Mouse (Mus musculus) cerebellum, adult 11 months (tissue): ENCODE measurements around the gene Akt1s1.
"Not testable (repeated sequence)": the region's sequence is repeated elsewhere in the genome, so short reads cannot be mapped to it uniquely, and the experiment has no call there.

Experiments
- DNase-seq: peaks from one replicate; pipeline ENCODE4 v3.0.0; 2022

Akt1s1 gene

DNA sequence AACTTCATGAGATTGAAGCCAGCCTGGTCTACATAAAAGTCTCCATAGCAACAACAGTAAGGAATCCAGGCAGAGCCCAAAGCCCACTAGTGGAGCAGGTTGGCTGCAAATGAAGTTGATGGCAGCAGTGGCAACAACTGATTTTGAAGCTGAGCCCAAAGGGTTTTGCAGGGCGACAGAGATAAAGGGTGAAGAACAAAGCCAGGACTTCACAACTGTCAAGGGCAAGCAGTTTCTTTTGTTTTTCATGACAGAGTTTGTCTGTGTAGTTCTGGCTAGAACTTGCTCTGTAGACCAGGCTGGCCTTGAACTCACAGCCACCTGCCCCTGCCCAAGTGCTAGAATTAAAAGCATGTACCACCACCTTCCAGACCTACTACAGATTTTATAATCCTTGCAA, 22.4 kb downstream of the Akt1s1 start:
- DNase-seq: no peak

DNA sequence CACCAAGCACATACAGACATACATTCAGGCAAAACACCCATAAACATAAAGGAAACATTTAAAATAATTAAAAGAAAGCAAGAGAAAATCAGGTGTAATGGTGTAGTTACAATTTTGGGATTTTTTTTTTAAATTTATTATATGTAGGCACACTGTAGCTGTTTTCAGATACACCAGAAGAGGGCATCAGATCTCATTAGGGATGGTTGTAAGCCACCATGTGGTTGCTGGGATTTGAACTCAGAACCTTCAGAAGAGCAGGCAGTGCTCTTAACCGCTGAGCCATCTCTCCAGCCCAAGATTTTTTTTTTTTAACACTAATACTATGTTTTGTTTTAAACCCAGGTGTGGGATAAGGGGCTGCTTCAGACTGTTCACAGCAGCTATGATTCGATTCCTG, 23.0 kb downstream of the Akt1s1 start:
- not testable (repeated sequence) for DNase-seq

DNA sequence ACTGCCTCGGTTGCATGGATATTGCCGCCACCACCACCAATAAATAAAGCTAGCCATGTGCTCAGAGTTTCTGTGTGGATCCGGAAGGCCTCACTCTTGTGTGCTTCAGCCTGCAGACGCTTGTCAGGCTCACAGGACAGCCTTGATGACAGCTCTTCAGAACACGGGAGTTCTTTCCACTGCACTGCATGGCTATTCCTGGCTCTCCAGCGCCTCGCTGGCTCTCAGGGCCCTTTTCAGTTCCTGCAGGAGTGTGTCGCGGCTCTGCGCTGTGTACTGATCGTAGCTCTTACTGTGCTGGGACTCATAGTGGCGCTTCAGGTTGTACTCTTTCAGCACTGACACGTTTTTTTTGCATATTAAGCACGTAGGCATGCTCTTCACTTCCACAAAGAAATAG, 29.0 kb downstream of the Akt1s1 start:
- no peak for DNase-seq

DNA sequence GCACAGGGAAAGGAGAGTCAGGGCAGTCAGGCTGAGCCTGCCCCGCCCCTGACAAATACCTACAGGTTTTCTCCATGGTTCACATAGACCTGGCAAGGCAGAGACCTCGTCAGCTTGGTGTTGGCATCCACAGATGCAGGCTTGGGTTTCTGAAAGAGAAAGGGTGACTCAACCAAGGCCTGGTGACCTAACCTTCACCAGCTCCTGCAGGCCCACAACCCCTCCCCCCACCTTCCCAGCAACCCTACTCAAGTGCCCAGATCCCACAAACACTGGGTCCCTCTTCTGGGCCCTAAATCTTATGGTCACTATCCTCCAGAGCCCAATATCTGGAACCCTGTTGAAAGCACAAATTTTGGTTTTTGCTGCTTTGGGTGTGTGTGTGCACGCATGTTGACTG, 34.2 kb downstream of the Akt1s1 start:
- DNase-seq: no peak

DNA sequence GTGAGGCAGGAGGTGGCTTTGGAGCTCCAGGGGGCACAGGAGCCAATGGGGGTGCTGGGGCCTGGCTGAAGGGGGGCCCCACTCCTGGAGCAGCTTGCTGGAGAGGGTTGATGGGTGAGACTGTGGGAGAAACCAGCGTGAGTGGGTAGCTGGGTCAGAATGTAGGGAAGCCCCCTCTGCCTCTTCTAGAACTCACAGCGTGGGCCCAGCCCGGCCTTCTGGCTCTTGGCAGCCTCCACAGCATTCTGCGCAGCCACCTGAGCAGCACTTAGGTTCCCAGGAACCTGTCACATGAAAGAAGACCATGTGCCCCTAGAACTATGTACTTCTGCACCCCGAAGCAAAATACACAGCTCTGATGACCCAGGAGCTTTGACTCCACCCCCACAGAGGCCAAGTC, 35.8 kb downstream of the Akt1s1 start:
- no peak for DNase-seq

DNA sequence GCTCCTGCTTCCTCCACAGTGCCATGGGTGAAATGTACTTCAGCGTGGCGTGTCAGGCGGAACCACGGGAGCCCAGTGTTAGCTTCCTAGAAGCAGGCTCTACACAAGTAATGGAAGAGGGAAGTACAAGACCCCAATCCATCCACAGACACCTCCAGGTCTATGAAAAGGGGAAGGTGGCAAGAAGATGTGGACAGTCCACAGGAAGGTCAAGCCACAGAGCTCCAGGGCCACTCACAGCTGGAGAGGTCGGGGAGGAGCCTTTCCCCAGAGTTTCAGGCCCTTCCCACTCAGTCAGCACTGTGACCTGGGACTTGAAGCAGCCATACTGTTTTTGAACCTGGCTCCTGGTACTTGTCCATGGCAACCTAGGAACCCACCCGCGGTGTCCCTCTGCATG, 38.2 kb downstream of the Akt1s1 start:
- DNase-seq: no peak

DNA sequence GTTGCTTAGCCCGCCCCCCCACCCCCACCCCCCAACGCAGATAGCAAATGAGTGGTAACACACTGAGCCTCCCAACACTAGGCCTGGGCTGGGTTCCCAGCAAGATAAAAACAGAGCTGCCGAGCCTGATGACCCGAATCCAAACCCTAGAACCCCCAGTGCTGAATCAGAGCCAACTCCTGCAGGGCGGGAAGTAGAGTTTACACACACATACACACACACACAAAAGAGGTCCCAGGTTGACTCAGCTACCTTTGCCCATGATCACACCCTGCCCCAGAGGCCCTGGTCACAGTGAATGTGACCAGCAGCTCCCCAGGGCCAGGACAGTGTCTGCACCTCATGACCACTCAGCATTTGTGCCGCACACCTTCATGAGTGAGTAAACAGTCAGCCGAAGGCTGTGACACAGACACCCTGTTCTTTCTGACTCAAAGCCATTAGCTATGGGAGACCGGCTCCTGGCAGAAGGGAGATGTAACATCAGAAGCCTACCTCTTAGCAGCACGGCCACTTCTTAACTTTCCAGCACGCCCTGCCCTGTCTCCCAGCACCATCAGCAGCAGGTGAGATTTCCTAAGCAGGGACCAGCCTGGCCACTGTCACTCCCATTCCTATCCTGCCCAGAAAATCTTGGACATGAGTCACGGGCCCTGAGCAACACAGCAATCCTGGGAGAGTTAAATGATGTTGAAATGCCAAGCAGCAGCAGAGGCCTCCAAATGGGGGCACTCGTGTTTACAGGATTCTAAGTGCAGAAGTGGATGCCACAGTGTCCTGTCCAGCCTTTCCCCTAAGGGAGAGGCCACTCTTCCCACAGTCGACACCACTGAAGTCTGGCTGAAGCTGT, 39.7 kb downstream of the Akt1s1 start:
- DNase-seq: no peak

DNA sequence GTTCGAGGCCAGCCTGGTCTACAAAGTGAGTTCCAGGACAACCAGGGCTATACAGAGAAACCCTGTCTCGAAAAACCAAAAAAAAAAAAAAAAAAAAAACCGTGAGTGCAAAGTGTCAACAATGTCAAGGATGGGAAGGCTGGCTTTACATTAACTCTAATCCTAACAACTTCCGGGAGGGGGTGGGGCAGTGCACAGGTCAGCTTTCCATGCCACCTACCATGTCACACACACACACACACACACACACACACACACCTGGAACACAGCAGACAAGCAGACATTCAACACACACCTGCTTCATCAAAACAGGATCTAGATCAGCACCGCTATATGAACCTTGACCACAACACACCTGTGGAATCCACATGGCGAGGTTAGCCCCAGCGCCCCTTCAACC, 41.4 kb downstream of the Akt1s1 start:
- no peak for DNase-seq

DNA sequence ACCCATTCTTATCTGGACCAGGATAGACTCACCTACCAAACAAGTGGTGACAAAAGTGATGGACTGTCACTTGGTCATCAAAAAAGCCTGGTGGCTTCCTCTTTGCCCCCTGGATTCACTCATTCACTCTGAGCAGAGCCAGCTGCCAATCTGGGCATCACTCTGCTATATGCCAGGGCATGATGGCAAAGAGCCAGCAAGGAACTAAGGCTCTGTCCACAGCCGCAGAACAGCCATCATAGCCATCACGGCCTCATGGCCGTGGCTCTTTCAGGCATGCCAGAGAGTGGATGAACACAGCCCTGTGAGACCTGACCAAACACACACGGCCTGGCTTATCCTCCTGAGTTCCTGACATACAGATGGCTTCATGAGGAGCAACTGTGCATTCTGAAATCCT, 41.9 kb downstream of the Akt1s1 start:
- no peak for DNase-seq

DNA sequence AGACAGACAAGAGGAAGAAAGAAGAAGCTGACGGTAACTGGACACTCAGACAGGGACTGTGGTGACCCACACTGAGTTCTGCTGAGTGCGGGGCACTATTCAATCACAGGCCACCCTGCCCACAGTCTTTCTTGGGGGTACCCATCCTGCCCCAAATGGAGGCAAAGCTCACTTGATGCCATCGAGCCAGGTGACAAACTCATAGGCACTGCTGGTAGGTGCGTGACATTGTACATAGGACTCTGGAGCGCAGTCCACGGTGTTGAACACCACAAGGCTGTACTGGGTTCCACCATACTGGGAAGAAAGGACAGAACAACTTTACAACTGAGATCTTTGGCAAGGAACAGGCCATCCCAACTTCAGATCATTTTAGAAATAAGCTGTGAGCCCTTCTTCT, 42.8 kb downstream of the Akt1s1 start:
- peak; percentile 27 for DNase-seq

DNA sequence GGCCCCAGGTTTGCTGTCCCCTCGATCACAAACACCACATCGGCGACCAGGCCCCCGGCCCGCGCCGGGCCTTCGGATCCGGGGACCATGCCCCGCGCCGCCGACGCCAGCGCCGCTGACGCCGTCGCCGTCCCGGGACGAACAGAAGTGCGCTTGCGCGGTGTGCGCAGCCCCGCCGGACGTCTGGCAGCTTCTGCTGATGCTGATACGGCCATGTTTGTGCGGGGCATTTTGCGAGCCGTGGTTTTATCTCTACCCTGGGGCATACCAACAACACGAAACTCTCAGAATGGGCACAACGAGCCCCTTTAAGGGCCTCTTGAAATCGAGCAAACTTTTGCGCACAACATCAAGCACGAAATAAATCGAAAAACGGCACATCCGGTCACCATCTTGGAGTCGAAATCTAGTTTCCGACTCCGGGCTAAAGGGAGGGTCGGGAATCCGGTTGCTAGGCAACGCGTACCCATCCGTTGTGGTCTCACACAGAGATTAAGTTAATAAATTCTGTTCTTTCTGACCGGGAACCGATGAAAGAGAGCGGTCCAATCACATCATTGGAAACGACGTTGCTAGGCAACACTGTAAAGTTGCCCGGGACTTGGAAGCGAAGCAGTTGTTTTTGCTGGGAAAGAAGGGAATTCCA, 43.6 kb downstream of the Akt1s1 start, which contains the start of gene Med25:
TSS of gene Med25 (minus strand) at position 437 of the 646 bp plus-strand sequence.
- peak; percentile 90 for DNase-seq

DNA sequence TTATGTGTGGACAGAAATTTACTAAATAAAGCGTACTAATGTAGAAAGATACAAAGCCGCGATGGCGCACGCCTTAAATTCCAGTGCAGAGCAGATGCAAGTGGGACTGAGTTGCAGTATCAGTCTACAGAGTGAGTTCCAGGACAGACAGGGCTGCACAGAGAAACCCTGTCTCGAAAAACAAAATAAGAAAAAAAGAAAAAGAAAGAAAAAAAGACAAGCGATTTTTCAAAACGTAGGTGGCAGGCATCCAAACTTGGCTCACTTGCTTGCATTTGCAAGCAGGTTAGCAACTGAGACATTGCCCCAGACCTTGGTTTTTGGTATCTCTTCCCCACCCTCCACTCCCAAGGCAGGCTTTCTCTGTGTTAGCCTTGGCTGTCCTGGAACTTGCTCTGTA, 44.4 kb downstream of the Akt1s1 start:
- no peak for DNase-seq

DNA sequence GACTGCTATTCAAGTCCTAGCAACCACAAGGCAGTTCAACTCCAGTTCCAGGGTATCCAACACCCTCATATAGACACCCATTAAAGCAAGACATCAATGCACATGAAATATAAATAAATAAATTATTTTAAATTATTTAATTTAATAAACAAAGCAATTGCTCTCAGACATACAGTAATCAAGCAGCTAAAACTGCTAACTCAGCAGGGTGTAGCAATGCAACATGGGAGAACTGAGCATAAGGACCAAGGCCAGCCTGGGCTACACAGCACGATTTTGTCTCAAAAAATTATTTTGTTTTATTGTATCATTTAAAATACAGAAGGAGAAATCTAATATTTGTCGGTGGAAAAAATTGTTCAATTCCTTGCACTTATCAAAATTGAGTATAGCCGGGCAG, 45.4 kb downstream of the Akt1s1 start:
- no peak for DNase-seq

DNA sequence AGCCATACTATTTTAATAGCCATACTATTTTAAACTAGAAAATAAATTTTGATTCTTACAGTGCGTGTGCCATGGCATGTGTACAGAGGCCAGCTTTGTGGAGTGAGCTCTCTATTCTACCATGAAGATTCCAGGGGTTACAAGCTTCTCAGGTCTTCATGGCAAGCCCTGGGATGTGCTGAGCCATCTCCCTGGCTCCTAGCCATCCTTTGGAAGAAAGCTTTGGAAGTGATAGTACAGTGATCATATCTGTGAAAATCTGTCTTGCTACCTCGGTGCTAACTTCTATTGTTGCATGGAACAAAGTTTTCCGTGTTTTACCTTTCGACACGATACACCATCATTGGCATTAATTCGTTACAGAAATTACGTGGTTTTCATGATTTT, 46.4 kb downstream of the Akt1s1 start:
- DNase-seq: no peak

DNA sequence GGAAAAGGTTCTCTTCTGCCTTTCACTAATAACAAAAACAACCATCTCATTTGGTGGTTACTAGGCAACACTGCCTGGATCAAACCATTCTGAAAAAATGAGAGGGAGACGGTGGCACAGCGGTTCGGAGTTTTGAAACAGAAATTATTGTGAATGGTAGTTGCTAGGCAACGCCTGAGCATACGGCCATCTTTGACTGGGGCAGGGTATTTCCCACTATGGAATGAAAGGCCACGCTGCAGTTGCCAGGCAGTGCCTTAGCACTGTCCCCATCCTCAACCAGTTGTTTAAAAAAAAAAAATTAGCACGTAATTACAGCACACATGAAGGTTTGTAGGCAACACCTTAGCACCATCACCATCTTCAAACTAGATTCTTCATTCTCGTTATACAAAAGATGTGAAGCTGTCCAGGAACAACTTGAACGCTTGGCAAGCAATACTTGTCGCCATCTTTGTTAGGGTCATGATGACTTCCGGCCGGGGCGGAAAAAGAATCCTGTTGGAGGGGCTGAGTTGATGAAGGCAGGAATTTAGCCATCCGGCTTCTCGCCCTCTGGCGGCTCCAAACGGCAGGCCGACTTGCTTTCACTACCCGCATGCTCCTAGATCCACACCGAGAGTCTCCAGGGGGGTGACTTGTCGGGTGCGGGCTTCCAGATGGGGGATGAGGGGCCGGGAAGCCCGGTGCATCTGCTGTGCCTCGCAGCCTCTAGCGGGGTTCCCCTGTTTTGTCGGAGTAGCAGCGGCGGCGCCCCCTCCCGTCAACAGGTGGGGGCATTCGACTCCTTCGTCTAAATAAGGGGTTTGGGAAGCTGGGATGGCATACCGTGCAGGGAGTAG, 47.0 kb downstream of the Akt1s1 start, which contains the start of gene Fuz:
TSS of gene Fuz (plus strand) at position 487 of the 842 bp plus-strand sequence.
- DNase-seq: peak; percentile 88

DNA sequence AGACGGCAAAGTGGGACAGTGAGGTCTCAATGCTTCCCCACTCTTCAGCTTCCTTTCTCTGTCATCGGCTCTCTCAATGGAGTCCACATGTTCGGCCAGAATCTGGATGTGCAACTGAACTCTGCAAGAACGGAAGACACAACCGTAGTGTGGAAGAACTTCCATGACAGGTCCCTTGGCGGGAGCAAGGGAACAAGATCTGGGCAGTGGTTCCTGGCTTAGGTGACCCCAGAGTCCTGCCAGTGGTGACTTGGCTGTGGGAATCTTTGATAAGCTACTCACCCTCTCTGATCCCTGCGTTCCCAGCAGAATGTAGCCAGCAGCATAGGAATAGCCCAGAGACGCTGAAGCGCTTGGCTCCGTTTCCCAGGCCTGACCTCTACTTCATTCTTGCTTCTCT, 47.7 kb downstream of the Akt1s1 start:
- DNase-seq: no peak

DNA sequence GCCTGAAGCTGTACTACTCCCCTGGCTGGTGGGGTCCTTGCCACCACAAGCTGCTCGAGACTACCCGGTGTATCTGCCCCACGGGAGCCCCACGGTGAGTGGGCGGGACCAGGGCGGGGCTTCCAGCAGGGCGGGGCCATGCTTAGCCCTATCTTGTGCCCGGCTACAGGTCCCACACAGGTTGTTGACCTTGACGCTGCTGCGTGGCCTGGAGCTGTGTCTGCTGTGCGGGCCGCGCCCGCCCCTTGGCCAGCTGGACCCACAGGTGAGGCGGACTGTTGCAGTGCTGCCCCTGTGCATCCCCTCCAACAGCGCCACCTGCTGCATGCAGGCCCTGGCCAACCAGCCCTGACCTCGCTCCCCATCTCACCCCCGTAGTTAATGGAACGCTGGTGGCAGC, 49.8 kb downstream of the Akt1s1 start:
- peak; percentile 56 for DNase-seq

DNA sequence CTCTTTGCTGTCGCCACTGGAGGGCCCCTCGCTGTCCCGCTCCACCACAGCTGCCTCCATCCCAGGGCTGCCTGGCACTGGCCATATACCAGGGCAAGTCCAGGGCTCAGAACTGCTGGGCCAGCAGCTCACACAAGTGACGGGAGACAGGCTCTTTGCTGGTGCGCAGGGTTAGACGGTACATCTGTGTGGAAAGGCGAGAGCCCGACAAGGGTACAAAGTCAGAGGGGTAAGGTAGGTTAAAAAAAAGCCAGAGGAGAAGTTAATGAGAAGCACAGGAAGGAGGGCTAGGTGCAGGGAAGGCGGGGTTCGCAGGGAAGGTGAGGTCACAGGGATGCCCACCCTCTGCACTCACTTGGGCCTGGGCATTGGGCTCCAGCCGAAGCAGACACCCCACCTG, 51.8 kb downstream of the Akt1s1 start:
- no peak for DNase-seq

DNA sequence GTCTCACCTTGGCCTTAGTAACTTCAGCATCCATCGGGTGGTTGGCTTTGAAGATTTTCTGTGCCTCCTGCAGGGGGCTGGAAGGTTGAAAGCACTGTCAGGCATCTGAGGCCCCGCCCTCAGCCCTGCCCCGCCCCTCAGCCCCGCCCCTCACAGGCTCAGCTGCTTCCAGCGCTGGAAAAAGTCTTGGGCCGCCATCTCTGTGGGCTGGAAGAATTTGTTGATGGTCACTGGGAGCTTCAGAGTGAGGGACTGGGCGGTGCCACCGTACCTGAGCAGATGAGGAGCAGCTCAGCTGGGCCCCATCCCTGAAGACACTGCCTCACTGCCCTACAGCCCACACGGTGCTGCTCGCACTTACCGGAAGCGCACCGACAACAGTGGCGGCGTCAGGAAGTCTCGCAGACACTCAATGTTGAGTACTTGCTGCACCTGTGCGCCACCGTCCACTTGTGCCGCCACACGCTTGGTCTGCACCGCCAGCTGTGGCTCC, 52.5 kb downstream of the Akt1s1 start:
- DNase-seq: no peak
